In the genomic region with DNA sequence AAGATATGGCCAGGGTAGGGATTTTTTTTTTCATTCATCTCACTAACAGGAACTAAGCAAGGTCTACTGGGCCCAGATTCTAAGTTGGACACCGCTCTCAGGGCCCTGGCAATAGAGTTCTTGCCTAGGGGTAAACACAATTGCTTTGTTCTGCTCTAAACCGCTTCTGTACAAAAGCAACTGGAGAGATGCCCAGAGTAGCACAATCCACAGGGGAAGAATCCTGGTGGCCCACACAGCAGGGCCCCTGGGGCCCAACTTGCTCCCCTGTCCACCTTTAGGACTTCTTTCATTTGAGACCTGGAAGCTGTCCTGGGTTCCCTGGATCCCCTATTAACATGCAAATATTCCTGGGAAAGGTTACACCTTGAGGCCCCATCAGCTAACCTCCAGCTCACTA, we compare ENCODE assay signal across 18 mouse cellular contexts.
A peak's percentile ranks its signal among the peaks of the same experiment; 100 is the strongest.
DNase-seq lines count a peak whose midpoint lies in the region; ATAC-seq lines count a peak whose summit lies in the region.
"Had no signal": no experiment of that assay in that cellular context is flagged by ENCODE, and none has a peak within 500 bp of the region (broad histone marks: within the 10 kb centered on the region; RNA-seq: fewer than 3 reads in every experiment).

No protein-coding gene starts in this region.

- ATAC-seq in forebrain, embryonic 11.5 days (replicated peaks; ENCODE audit: low FRiP score), result no peak
- no peak for ATAC-seq in limb, embryonic 15.5 days (ENCODE audit: insufficient number of reproducible peaks, low FRiP score, low TSS enrichment, low read depth)
- ATAC-seq: intestine, embryonic 16.5 days had no signal

- no peak overlapping the region for H3K4me2 ChIP-seq in forebrain, embryonic 11.5 days (ENCODE audit: low read depth, low read length, severe bottlenecking)
- H3K4me2 ChIP-seq in limb, embryonic 15.5 days, result no peak overlapping the region
- H3K4me2 ChIP-seq: embryonic facial prominence, embryonic 13.5 days; heart, embryonic 12.5 days; liver, embryonic 13.5 days; midbrain, embryonic 12.5 days; neural tube, embryonic 12.5 days had no signal

- 27% methylated on average over 2 of the region's 2 CpGs for WGBS in forebrain, embryonic 10.5 days
- 22% methylated on average over 2 of the region's 2 CpGs for WGBS in forebrain, embryonic 11.5 days
- WGBS in limb, embryonic 15.5 days, result 52% methylated on average over 2 of the region's 2 CpGs

- no peak overlapping the region for H3K4me3 ChIP-seq in forebrain, embryonic 10.5 days
- no peak overlapping the region for H3K4me3 ChIP-seq in forebrain, embryonic 11.5 days (ENCODE audit: low read depth, low read length)
- no peak overlapping the region for H3K4me3 ChIP-seq in limb, embryonic 15.5 days
- H3K4me3 ChIP-seq: embryonic facial prominence, embryonic 13.5 days; heart, embryonic 12.5 days; liver, embryonic 13.5 days; midbrain, embryonic 12.5 days; neural tube, embryonic 12.5 days had no signal

- no peak for DNase-seq in forebrain, embryonic 10.5 days (ENCODE audit: extremely low spot score, low spot score)
- DNase-seq in forebrain, embryonic 11.5 days (ENCODE audit: low spot score), result no peak
- peak; percentile 31 for DNase-seq in kidney, adult 9 months
- DNase-seq in kidney, postnatal 10 days, result no peak
- peak; percentile 7 for DNase-seq in right cerebral cortex, adult 18-20 months
- no peak for DNase-seq in right cerebral cortex, postnatal 25 days
- no peak for DNase-seq in thymus, postnatal 36 days
- DNase-seq: adrenal gland, postnatal 14 days; cerebellum, postnatal 36 days; gastrocnemius, postnatal 25 days; liver, embryonic 13.5 days; lung, postnatal 10 days had no signal

- H3K27ac ChIP-seq in forebrain, embryonic 10.5 days, result peak overlapping the region; percentile 69
- H3K27ac ChIP-seq in forebrain, embryonic 11.5 days (ENCODE audit: low read depth, low read length), result no peak overlapping the region
- H3K27ac ChIP-seq in limb, embryonic 15.5 days, result peak overlapping the region; percentile 22; the same call in 1 of the 2 replicates
- H3K27ac ChIP-seq: embryonic facial prominence, embryonic 13.5 days; liver, embryonic 13.5 days; midbrain, embryonic 12.5 days; neural tube, embryonic 12.5 days had no signal

- H3K9ac ChIP-seq in forebrain, embryonic 11.5 days (ENCODE audit: low read length), result no peak overlapping the region
- no peak overlapping the region for H3K9ac ChIP-seq in limb, embryonic 15.5 days
- H3K9ac ChIP-seq: embryonic facial prominence, embryonic 13.5 days; heart, embryonic 12.5 days; liver, embryonic 13.5 days; midbrain, embryonic 12.5 days; neural tube, embryonic 12.5 days had no signal

- no peaks in the 10 kb centered on the region for H3K27me3 ChIP-seq in forebrain, embryonic 10.5 days (ENCODE audit: poor library complexity, severe bottlenecking)
- H3K27me3 ChIP-seq in forebrain, embryonic 11.5 days (ENCODE audit: control insufficient read depth, insufficient read depth, low read length), result no peaks in the 10 kb centered on the region
- H3K27me3 ChIP-seq in limb, embryonic 15.5 days, result no peaks in the 10 kb centered on the region
- H3K27me3 ChIP-seq: heart, embryonic 12.5 days; liver, embryonic 13.5 days; midbrain, embryonic 12.5 days; neural tube, embryonic 12.5 days had no signal

- H3K4me1 ChIP-seq in forebrain, embryonic 10.5 days, result peaks cover 32% of the 10 kb centered on the region
- H3K4me1 ChIP-seq in forebrain, embryonic 11.5 days (replicated peaks; ENCODE audit: control insufficient read depth, insufficient read depth, low read length), result no peaks in the 10 kb centered on the region; the same call in 1 of the 2 replicates
- H3K4me1 ChIP-seq in limb, embryonic 15.5 days, result peaks cover 32% of the 10 kb centered on the region
- H3K4me1 ChIP-seq: liver, embryonic 13.5 days had no signal

- no peaks in the 10 kb centered on the region for H3K9me3 ChIP-seq in forebrain, embryonic 10.5 days
- H3K9me3 ChIP-seq in forebrain, embryonic 11.5 days (ENCODE audit: control insufficient read depth, low read length), result no peaks in the 10 kb centered on the region
- no peaks in the 10 kb centered on the region for H3K9me3 ChIP-seq in limb, embryonic 15.5 days
- H3K9me3 ChIP-seq: embryonic facial prominence, embryonic 13.5 days; heart, embryonic 12.5 days; liver, embryonic 13.5 days; midbrain, embryonic 12.5 days; neural tube, embryonic 12.5 days had no signal

- H3K36me3 ChIP-seq in forebrain, embryonic 10.5 days (replicated peaks), result no peaks in the 10 kb centered on the region
- no peaks in the 10 kb centered on the region for H3K36me3 ChIP-seq in forebrain, embryonic 11.5 days (ENCODE audit: control insufficient read depth, insufficient read depth, low read length)
- no peaks in the 10 kb centered on the region for H3K36me3 ChIP-seq in limb, embryonic 15.5 days
- H3K36me3 ChIP-seq: embryonic facial prominence, embryonic 13.5 days; heart, embryonic 12.5 days; liver, embryonic 13.5 days; midbrain, embryonic 12.5 days; neural tube, embryonic 12.5 days had no signal

Comparison
In these comparisons a context has a peak if more than half of its experiments do, and no peak if none do; other contexts are left out.
1. DNase-seq: peak in kidney, adult 9 months (single experiment) and right cerebral cortex, adult 18-20 months (single experiment); none in forebrain, embryonic 10.5 days (single experiment), forebrain, embryonic 11.5 days (single experiment), kidney, postnatal 10 days (single experiment), right cerebral cortex, postnatal 25 days (single experiment) and thymus, postnatal 36 days (0 of 2).